Mouse (Mus musculus) liver, postnatal 0 days (tissue): ENCODE results near the gene Nhsl1.

Experiments
- CTCF ChIP-seq: sonication (generic); IDR thresholded peaks from 2 replicates; pipeline ENCODE4 v1.5.1; 2016; ENCODE audit warnings: antibody characterized with exemption, low read depth
- EP300 ChIP-seq: IDR thresholded peaks from 2 replicates; pipeline ENCODE4 v1.6.1; 2016; ENCODE audit warnings: antibody characterized with exemption, low read depth, mild to moderate bottlenecking

DNA sequence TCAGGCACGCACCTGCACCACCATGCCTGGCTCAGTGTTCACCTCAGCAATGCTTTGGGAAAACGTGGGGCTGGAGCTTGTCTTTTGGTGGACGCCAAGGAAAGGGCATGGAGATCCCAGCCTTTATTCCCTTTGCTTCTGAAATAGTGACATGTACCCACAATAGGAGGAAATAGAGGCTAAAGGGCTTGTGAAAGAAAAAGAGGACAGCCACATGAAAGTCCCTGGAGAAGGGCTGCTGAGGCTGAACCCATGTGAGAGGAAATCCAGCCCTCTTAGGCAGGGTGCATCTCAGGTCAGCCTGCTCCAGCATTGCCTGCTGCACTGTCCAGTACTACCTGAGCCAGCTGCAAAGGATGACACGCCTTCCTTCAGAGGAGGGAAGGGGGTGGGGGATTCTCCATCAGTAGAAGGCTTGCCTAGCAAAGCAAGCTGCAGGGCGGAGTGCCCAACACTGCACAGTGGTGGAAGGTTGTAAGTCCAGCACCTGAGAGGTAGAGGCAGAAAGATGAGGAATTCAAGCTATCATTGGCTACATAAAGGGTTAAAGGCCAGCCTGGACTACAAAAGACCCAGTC is 9.6 kb downstream of the Nhsl1 start:
- TF ChIP-seq EP300, result no peak
- TF ChIP-seq CTCF, result no peak
